Mouse (Mus musculus): ENCODE results near the gene Dph5. TPM values are rescaled to one million over a fixed set of nuclear protein-coding genes. Genes with fewer than 3 reads are reported as not detected.

The Dph5 gene
- polyA plus RNA-seq, 1 experiment from 2014 or later = 23.5 TPM

Small RNAs within 50 kb of the gene (microRNA-seq; reads per million reads assigned to microRNA genes)
- gene Mir669n = not detected

Other genes with a start within 250 kb of the Dph5 start
- gene S1pr1, start 172.8 kb upstream of the Dph5 start, polyA plus RNA-seq (2015; fragmentation: Nextera tagmentation; extraction: Ambion mirVana) = 7.5 and 10.7 TPM in 2 replicates
- gene Slc30a7, start 119.6 kb downstream of the Dph5 start, polyA plus RNA-seq (2015; fragmentation: Nextera tagmentation; extraction: Ambion mirVana) = 12.0 and 13.5 TPM in 2 replicates
- 4.8 and 6.7 TPM in 2 replicates for gene Extl2, start 119.6 kb downstream of the Dph5 start, polyA plus RNA-seq (2015; fragmentation: Nextera tagmentation; extraction: Ambion mirVana)
- 47.4 and 57.8 TPM in 2 replicates for gene Vcam1, start 241.9 kb downstream of the Dph5 start, polyA plus RNA-seq (2015; fragmentation: Nextera tagmentation; extraction: Ambion mirVana)